Mouse (Mus musculus) limb, embryonic 13.5 days (tissue): ENCODE measurements around the gene Wbp1l. TPM values are rescaled to one million over a fixed set of nuclear protein-coding genes. Genes with fewer than 3 reads are reported as not detected.

Source experiments
- ATAC-seq: fragments of 200-750 bp; cut with Nextera tagmentation; 2 replicates; pipeline ENCODE4 v1.8.0; 2017; ENCODE audit warnings: low read depth, moderate number of reproducible peaks, moderate TSS enrichment; ENCODE audit not compliant: low FRiP score
- H3K27ac ChIP-seq: fragments of 300-500 bp; sonication (generic); 2 replicates; pipeline ENCODE4 v1.5.1; 2015; ENCODE audit warnings: inconsistent platforms, mild to moderate bottlenecking, moderate library complexity
- H3K27me3 ChIP-seq: fragments of 300-500 bp; sonication (generic); 2 replicates; pipeline ENCODE4 v1.6.1; 2015; ENCODE audit warnings: mild to moderate bottlenecking, inconsistent platforms
- H3K36me3 ChIP-seq: fragments of 300-500 bp; sonication (generic); 2 replicates; pipeline ENCODE4 v1.6.1; 2015; ENCODE audit warnings: inconsistent platforms, mild to moderate bottlenecking, moderate library complexity
- H3K4me1 ChIP-seq: fragments of 300-500 bp; sonication (generic); 2 replicates; pipeline ENCODE4 v1.6.1; 2015; ENCODE audit warnings: inconsistent platforms
- H3K4me2 ChIP-seq: fragments of 300-500 bp; sonication (generic); replicated peaks from 2 replicates; pipeline ENCODE4 v1.6.1; 2015; ENCODE audit warnings: inconsistent platforms, mild to moderate bottlenecking, moderate library complexity
- H3K4me3 ChIP-seq: fragments of 300-500 bp; sonication (generic); 2 replicates; pipeline ENCODE4 v1.5.1; 2015; ENCODE audit warnings: moderate library complexity, mild to moderate bottlenecking, inconsistent platforms
- H3K9ac ChIP-seq: fragments of 300-500 bp; sonication (generic); 2 replicates; pipeline ENCODE4 v1.6.1; 2015; ENCODE audit warnings: mild to moderate bottlenecking, inconsistent platforms
- H3K9me3 ChIP-seq: fragments of 300-500 bp; sonication (generic); 2 replicates; pipeline ENCODE4 v1.6.1; 2016; ENCODE audit warnings: inconsistent platforms
- WGBS: fragments of 180-500 bp; shearing (Covaris S2); methylation state at CpG from one replicate; pipeline ENCODE4 v1.1.7; 2015; 5-methylcytosine and 5-hydroxymethylcytosine counted together
- polyA plus RNA-seq: library from polyadenylated mRNA; unstranded; fragments of >200 nt; fragmentation: Nextera tagmentation; extraction: Ambion mirVana; gene quantifications from 2 replicates; pipeline ENCODE4 v1.2.1, GENCODE M21; 2015

The Wbp1l gene
- polyA plus RNA-seq, 1 experiment from 2014 or later, result 49.9 TPM

DNA sequence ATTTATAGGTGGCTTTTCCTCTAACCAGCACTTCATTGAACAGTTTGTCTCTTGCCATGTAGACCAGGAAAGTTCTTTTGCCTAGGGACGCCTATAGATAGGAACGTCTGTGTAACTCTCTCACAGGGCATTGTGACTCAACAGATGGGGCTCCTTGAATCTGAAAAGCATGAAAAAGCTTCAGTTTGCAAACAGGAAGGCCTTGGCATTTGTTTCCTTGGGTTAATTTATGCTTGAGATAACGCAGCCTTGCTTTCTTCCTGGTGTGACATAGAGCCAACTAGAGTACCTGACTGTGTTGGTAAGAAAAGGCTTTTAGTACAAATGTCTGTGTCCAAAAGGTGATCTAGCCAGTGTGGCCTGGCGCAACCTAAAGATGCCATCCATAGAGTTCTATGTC lies 3.5 kb downstream of the Wbp1l start:
- peaks cover 42% of the 10 kb centered on the region for H3K36me3 ChIP-seq
- ATAC-seq, result no peak
- H3K27ac ChIP-seq, result no peak overlapping the region
- H3K9ac ChIP-seq, result no peak overlapping the region
- no peak overlapping the region for H3K4me2 ChIP-seq
- H3K27me3 ChIP-seq, result no peaks in the 10 kb centered on the region
- H3K9me3 ChIP-seq, result no peaks in the 10 kb centered on the region
- 90% methylated on average over 4 of the region's 4 CpGs for WGBS
- no peak overlapping the region for H3K4me3 ChIP-seq
- peaks cover 17% of the 10 kb centered on the region for H3K4me1 ChIP-seq

GRCm38 (mm10) chr19:46606718-46607117 lies 7.8 kb downstream of the Wbp1l start:
- peaks cover 63% of the 10 kb centered on the region for H3K36me3 ChIP-seq
- no peak overlapping the region for H3K4me2 ChIP-seq
- no peak overlapping the region for H3K4me3 ChIP-seq
- ATAC-seq, result no peak
- no peak overlapping the region for H3K27ac ChIP-seq
- H3K4me1 ChIP-seq, result no peaks in the 10 kb centered on the region
- no peaks in the 10 kb centered on the region for H3K27me3 ChIP-seq
- H3K9me3 ChIP-seq, result no peaks in the 10 kb centered on the region
- WGBS, result 89% methylated on average over 13 of the region's 13 CpGs
- no peak overlapping the region for H3K9ac ChIP-seq

DNA sequence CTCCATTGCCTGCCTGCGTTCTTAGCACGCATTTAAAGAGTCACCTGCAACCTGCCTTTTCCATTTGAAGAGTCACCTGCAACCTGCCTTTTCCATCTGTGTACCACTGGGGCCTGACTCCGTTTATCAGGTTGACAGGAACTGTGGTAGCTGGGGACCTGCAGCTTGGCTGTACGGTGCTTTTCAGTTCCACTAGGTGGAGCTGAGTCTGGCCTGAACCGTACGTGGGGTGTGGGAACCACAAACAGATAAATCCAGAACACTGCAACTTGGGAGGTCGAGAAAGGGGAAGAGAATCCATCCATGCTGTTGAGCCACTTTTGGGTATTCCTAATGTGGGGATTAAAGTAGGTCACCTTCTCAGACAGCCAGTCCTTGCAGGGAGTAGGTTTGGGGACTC lies 8.5 kb downstream of the Wbp1l start:
- Histone ChIP-seq H3K4me3 (no peak overlapping the region), H3K4me1 (no peaks in the 10 kb centered on the region), H3K27ac (no peak overlapping the region), H3K9ac (no peak overlapping the region), H3K9me3 (no peaks in the 10 kb centered on the region), H3K36me3 (peaks cover 62% of the 10 kb centered on the region), H3K4me2 (no peak overlapping the region), H3K27me3 (no peaks in the 10 kb centered on the region)
- WGBS, result 66% methylated on average over 7 of the region's 7 CpGs
- ATAC-seq, result no peak

DNA sequence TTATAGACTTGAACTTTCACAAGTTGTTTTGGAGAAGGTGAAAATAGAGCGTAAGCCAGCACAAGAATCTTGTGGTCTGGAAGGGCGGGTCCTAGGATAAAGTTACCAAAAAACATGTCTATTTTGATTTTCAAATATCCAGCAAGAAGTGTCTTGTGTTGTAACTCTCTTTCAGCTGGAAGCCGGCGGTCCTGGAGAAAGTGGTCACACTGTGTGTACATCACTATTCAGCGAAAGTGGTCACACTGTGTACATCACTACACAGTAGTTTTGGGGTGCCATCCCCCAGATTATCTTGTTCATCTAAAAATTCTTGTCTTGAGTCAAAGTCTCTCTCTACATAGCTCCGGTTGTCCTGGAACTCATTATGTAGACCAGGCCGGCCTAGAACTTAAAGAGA lies 9.3 kb downstream of the Wbp1l start:
- Histone ChIP-seq H3K9me3 (no peaks in the 10 kb centered on the region), H3K9ac (no peak overlapping the region), H3K4me2 (no peak overlapping the region), H3K4me1 (no peaks in the 10 kb centered on the region), H3K27ac (no peak overlapping the region), H3K27me3 (no peaks in the 10 kb centered on the region), H3K36me3 (peaks cover 61% of the 10 kb centered on the region), H3K4me3 (no peak overlapping the region)
- 91% methylated on average over 7 of the region's 7 CpGs for WGBS
- no peak for ATAC-seq

DNA sequence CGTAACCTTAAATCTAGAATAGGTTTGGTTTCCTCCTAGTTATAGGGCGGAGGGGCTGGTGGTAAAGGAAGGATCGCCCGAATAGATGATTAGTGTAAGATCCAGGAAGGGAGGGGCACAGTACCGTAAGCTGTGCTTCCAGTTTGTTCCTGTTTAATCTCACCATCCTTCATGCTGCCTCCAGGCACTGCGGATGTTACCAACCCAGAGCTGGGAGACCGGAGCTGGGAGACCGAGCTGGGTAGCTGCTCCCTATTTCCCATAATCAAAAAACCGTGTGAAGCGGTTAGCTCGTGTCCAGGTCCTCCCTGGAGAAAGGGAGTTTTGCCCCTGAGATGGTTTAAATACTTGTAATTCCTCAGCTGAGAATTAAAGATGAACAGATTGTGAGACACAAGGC lies 17.5 kb downstream of the Wbp1l start:
- H3K36me3 ChIP-seq, result peaks cover 40% of the 10 kb centered on the region
- 75% methylated on average over 11 of the region's 11 CpGs for WGBS
- no peak for ATAC-seq
- H3K27me3 ChIP-seq, result no peaks in the 10 kb centered on the region
- H3K27ac ChIP-seq, result no peak overlapping the region
- H3K4me2 ChIP-seq, result no peak overlapping the region
- H3K4me1 ChIP-seq, result peaks cover 23% of the 10 kb centered on the region
- no peaks in the 10 kb centered on the region for H3K9me3 ChIP-seq
- H3K9ac ChIP-seq, result no peak overlapping the region
- no peak overlapping the region for H3K4me3 ChIP-seq

DNA sequence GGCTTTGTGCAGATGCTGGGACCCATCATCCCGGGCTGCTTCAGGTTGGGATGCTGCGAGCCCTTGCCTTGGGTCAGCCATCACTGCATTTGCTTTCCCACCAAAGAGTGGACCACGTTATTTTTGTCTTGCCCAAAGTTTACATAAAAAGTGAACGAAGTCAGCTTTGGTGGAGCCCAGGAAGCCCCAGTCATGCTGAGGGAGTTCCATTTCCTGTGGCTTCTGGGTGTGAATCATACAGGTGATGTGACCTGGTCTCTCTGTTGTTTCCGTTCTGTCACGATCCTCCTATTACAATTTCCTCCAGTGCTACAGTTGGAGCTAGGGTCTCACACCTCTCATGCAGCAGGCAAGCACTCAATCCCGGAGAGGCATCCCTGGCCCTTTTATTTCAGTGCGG lies 18.5 kb downstream of the Wbp1l start:
- Histone ChIP-seq H3K4me1 (peaks cover 33% of the 10 kb centered on the region), H3K27ac (no peak overlapping the region)

DNA sequence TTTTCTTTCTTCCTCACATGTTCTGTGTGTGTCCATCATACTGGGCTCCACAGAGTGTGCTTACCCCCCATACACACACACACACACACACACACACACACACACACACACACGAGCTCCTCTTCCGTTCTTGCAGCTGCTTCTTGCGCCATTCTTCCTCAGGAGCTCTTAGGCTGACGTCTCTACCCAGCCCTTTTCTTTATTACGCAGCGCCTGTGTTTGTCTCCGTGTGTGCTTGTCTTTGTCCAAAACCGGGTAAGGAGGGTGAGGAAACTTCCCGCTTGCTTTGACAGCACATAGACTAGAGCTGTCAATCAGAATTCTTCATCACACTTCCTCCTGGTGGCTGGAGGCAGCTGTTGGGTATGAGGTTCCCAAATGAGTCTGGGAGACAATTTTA lies 19.4 kb downstream of the Wbp1l start:
- no peak overlapping the region for H3K4me2 ChIP-seq
- H3K4me3 ChIP-seq, result no peak overlapping the region
- no peaks in the 10 kb centered on the region for H3K27me3 ChIP-seq
- no peak overlapping the region for H3K9ac ChIP-seq
- H3K4me1 ChIP-seq, result peaks cover 43% of the 10 kb centered on the region
- 0 out of 2 replicates have a peak overlapping the region, but pooled peaks have one; percentile 28 for H3K27ac ChIP-seq
- 78% methylated on average over 9 of the region's 9 CpGs for WGBS
- H3K36me3 ChIP-seq, result peaks cover 32% of the 10 kb centered on the region
- ATAC-seq, result no peak
- no peaks in the 10 kb centered on the region for H3K9me3 ChIP-seq

More for the DNA sequence above, 18.5 kb downstream of the Wbp1l start:
- no peaks in the 10 kb centered on the region for H3K9me3 ChIP-seq
- H3K9ac ChIP-seq, result no peak overlapping the region
- no peak overlapping the region for H3K4me3 ChIP-seq
- no peak overlapping the region for H3K4me2 ChIP-seq
- H3K36me3 ChIP-seq, result peaks cover 40% of the 10 kb centered on the region
- WGBS, result 87% methylated on average over 8 of the region's 8 CpGs
- H3K27me3 ChIP-seq, result no peaks in the 10 kb centered on the region
- no peak for ATAC-seq

GRCm38 (mm10) chr19:46619001-46619400 lies 20.1 kb downstream of the Wbp1l start:
- Histone ChIP-seq H3K27ac (peak overlapping the region; percentile 28; the same call in 1 of the 2 replicates), H3K4me3 (no peak overlapping the region), H3K4me2 (no peak overlapping the region), H3K9ac (0 out of 2 replicates have a peak overlapping the region, but pooled peaks have one; percentile 13), H3K9me3 (no peaks in the 10 kb centered on the region), H3K27me3 (no peaks in the 10 kb centered on the region), H3K36me3 (peaks cover 26% of the 10 kb centered on the region), H3K4me1 (peaks cover 50% of the 10 kb centered on the region)
- ATAC-seq, result no peak
- 82% methylated on average over 19 of the region's 19 CpGs for WGBS

GRCm38 (mm10) chr19:46619518-46619917 lies 20.6 kb downstream of the Wbp1l start:
- Histone ChIP-seq H3K36me3 (peaks cover 21% of the 10 kb centered on the region), H3K27me3 (no peaks in the 10 kb centered on the region), H3K9ac (no peak overlapping the region), H3K27ac (no peak overlapping the region; the same call in 1 of the 2 replicates), H3K4me3 (no peak overlapping the region), H3K4me1 (peaks cover 55% of the 10 kb centered on the region), H3K4me2 (no peak overlapping the region), H3K9me3 (no peaks in the 10 kb centered on the region)
- no peak for ATAC-seq
- 95% methylated on average over 6 of the region's 6 CpGs for WGBS

DNA sequence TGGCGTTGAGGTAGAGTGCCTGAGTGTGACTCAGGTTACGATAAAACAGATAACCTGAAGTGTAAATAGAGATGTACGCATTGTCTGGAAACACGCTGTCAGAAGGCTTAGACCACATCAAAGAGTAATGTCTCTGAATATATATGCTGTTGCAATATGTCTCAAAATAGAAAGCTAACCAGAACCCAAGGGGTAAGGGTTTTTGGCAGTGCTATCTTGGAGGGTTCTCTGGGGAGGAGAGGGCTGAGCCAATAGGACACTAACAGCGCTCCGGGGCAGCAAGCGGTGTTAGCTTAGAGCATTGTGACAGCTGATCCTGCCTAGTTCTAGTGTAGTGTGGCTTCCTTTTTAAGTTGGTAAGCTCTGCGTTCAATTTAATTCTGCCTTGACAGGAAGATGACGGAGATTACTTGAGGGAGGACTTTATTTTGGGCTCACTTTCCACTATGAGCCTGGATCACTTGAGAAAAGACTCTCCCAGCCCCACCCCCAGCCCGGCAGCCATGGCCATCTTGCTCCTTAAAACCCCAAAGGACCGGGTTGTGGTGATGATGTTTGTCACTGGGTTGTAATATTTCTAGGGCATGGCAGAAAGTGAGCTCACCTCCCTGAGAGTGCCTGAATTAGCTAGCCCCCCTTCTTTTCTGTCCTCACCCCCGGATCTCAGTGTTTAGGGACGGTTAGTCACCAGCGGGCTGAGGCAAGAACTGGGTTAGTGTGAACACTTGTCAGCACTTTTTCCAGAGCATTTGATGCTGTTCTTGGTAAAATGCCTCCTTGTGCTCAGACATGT lies 21.3 kb downstream of the Wbp1l start:
- H3K27ac ChIP-seq, result no peak overlapping the region
- H3K4me1 ChIP-seq, result peaks cover 62% of the 10 kb centered on the region
- H3K4me2 ChIP-seq, result no peak overlapping the region
- no peak for ATAC-seq
- H3K36me3 ChIP-seq, result peaks cover 22% of the 10 kb centered on the region
- no peaks in the 10 kb centered on the region for H3K9me3 ChIP-seq
- H3K27me3 ChIP-seq, result no peaks in the 10 kb centered on the region
- no peak overlapping the region for H3K4me3 ChIP-seq
- 82% methylated on average over 14 of the region's 14 CpGs for WGBS
- peak overlapping the region; percentile 9; the same call in 1 of the 2 replicates for H3K9ac ChIP-seq

GRCm38 (mm10) chr19:46621236-46622183 lies 22.6 kb downstream of the Wbp1l start:
- peak overlapping the region; percentile 63; the same call in 1 of the 2 replicates for H3K4me2 ChIP-seq
- no peak for ATAC-seq
- H3K36me3 ChIP-seq, result peaks cover 27% of the 10 kb centered on the region
- H3K27me3 ChIP-seq, result no peaks in the 10 kb centered on the region
- 0 out of 2 replicates have a peak overlapping the region, but pooled peaks have one; percentile 86 for H3K27ac ChIP-seq
- WGBS, result 70% methylated on average over 19 of the region's 19 CpGs
- H3K4me3 ChIP-seq, result no peak overlapping the region
- H3K4me1 ChIP-seq, result peaks cover 63% of the 10 kb centered on the region
- no peaks in the 10 kb centered on the region for H3K9me3 ChIP-seq
- H3K9ac ChIP-seq, result no peak overlapping the region

DNA sequence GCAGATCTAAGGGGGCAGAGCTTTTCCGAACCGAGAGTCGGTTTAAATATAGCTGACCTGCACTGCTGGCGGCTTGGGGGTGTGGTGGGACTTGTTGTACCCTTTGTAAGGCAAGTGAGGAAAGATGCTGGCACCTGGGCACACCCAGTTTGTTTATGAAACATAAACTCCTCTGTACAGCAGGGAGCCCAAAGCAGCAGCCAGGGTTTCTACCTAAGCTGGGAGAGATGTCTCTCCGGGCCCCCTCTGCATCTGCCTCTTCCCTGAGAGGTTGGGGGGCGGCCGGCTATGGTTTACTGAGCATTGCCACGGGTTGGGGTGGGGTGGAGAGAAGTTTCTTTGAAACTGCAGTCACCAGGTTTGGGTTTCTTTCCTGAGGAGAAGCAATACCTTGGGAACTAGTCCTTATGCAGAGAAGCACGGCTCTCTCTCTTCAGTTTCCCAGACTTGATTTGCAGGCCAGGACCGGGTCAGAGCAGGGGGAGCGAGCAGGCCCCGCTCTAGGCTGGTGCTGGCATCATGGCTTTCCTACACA lies 23.8 kb downstream of the Wbp1l start:
- Histone ChIP-seq H3K27me3 (no peaks in the 10 kb centered on the region), H3K36me3 (peaks cover 27% of the 10 kb centered on the region), H3K4me2 (peak overlapping the region; percentile 63), H3K9me3 (no peaks in the 10 kb centered on the region), H3K27ac (peak overlapping the region; percentile 86), H3K9ac (peak overlapping the region; percentile 62), H3K4me1 (peaks cover 63% of the 10 kb centered on the region), H3K4me3 (peak overlapping the region; percentile 36)
- 29% methylated on average over 12 of the region's 12 CpGs for WGBS
- peak; percentile 73; the same call in 1 of the 2 replicates for ATAC-seq
